Mouse (Mus musculus) megakaryocyte, embryonic 14.5 days (primary cell): Measurements from ENCODE around the gene Foxp2. TPM values are rescaled to one million over a fixed set of nuclear protein-coding genes. Genes with fewer than 3 reads are reported as not detected.

ENCODE experiments used
- H3K27me3 ChIP-seq: replicated peaks from 2 replicates; pipeline ENCODE3; 2012; ENCODE audit warnings: inconsistent platforms
- H3K36me3 ChIP-seq: replicated peaks from 2 replicates; pipeline ENCODE3; 2012; ENCODE audit warnings: low read length, inconsistent platforms, mixed read lengths
- H3K4me1 ChIP-seq: 2 replicates; pipeline ENCODE4 v1.6.1; 2012; ENCODE audit warnings: inconsistent platforms
- H3K4me3 ChIP-seq: replicated peaks from 2 replicates; pipeline ENCODE3; 2012; ENCODE audit warnings: moderate library complexity, mild to moderate bottlenecking, inconsistent platforms
- H3K9me3 ChIP-seq: 2 replicates; pipeline ENCODE4 v1.6.1; 2012; ENCODE audit warnings: inconsistent platforms
- FLI1 ChIP-seq: IDR thresholded peaks from 2 replicates; pipeline ENCODE4 v1.6.1; 2012; ENCODE audit warnings: low read length, inconsistent platforms, mixed read lengths
- GATA1 ChIP-seq: IDR thresholded peaks from 3 replicates; pipeline ENCODE4 v1.6.1; 2012; ENCODE audit warnings: mixed read lengths, low read length, inconsistent platforms, borderline replicate concordance
- polyA plus RNA-seq: library from polyadenylated mRNA; stranded (reverse); fragments of >175 nt; gene quantifications from 2 replicates; pipeline ENCODE4 v1.2.3, GENCODE M21; 2012; ENCODE audit warnings: low replicate concordance; ENCODE audit not compliant: insufficient read depth

The Foxp2 gene
- polyA plus RNA-seq, 1 experiment = not detected

DNA sequence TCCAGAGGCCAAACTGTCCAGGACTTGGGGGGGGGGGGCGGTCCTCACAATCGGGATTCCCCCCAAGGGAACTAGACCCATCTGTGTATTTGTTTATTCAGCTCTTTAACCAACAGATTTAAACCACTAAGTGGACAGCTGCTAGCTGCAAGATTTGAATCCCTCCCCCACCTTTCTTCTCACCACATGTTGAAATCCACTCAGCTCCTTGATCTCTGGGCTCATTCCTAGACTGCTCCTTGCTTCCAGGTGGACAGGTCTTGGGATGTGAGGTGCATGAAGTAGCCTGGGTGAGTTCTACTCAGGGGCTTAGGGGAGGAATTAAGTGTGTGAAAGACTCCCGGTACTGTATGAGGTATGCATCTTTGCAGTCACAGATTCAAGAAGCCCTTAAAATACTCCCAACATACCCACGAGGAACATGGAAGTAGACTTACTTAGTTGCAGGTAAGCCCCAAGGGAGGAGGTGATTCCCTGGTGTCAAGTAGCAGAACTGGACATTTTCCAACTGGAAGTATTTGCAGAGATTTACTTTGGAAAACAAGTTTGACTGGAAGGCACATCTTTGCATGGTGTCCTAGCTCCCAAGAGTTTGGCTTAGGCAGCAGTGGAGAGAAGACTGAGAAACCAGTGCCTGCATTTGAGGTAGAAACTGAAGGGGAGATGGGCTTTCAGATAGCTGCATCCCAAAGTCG, 2.3 kb downstream of the Foxp2 start:
- Histone ChIP-seq H3K4me1 (peaks cover 25% of the 10 kb centered on the region), H3K4me3 (no peak overlapping the region), H3K9me3 (peaks cover 4% of the 10 kb centered on the region), H3K27me3 (peaks cover 51% of the 10 kb centered on the region), H3K36me3 (no peaks in the 10 kb centered on the region)
- TF ChIP-seq GATA1 (no peak), FLI1 (no peak)

DNA sequence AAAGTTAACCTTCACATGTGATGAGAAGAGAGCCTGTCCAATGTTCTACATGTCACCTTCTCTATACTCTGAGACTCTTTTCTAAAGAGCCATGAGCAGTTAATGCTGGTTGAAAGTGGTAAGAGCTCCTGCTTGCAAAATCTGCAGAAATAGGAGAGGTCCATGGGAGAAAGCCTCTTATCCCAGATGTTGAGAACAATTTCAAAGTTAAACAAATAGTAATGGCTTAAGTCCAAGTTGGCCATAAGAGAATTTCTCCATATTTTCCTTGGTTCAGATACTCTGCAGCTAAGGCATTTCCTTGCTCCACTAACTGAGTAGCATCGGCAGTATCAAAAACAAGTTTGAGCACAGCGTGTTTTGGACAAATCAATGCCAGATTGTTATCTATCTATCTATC, 13.9 kb downstream of the Foxp2 start:
- Histone ChIP-seq H3K4me1 (no peaks in the 10 kb centered on the region), H3K27me3 (no peaks in the 10 kb centered on the region), H3K36me3 (no peaks in the 10 kb centered on the region), H3K4me3 (no peak overlapping the region), H3K9me3 (no peaks in the 10 kb centered on the region)
- no peak for TF ChIP-seq FLI1
- TF ChIP-seq GATA1 = no peak

DNA sequence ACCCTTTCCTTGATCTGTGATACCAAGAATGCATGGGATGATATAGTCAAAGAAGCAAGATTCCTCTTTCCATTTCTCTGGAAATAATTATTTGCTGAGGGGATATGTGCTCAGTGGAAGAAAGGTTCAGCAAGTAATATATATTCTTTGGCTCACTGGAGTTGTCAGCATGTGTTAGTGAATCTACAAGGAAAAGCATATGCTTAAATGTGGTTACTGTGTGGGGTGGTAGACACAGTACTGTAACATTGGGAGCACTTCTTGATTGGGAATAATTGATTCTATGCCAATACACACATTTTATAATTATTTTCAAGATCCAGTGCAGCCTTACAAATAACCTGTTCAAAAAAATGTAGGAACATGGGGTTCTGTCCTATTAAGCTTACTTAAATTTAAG, 21.6 kb downstream of the Foxp2 start:
- Histone ChIP-seq H3K36me3 (no peaks in the 10 kb centered on the region), H3K27me3 (no peaks in the 10 kb centered on the region), H3K4me3 (no peak overlapping the region), H3K4me1 (no peaks in the 10 kb centered on the region), H3K9me3 (no peaks in the 10 kb centered on the region)
- TF ChIP-seq FLI1 = no peak
- no peak for TF ChIP-seq GATA1

DNA sequence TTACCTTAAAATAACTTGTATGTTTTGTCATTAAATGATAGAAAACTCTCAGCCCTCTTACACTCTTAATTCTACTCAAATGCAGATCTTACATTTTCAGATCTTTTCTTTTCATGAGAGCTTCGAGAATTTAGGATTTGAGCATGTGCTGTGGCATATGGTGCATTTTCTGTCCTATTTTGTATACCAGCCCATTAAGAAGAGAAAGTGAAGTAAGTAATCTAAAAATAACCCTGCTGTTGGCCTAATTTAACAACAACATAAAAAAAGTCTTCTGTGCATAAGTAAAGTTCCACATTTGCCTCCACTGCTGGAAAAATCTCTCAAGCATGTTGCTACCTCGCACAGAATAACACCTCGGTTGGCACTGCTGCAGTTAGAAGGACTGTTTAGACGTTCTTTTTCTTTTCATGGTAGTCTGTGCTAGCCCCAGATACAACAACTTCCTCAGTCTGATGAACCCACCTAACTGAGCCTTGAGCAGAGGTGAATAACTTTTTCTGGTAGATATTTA, 23.9 kb downstream of the Foxp2 start:
- TF ChIP-seq GATA1 (no peak), FLI1 (no peak)
- H3K36me3 ChIP-seq = no peaks in the 10 kb centered on the region
- H3K9me3 ChIP-seq = 0 out of 2 replicates have a peak, but pooled peaks cover 4% of the 10 kb centered on the region

DNA sequence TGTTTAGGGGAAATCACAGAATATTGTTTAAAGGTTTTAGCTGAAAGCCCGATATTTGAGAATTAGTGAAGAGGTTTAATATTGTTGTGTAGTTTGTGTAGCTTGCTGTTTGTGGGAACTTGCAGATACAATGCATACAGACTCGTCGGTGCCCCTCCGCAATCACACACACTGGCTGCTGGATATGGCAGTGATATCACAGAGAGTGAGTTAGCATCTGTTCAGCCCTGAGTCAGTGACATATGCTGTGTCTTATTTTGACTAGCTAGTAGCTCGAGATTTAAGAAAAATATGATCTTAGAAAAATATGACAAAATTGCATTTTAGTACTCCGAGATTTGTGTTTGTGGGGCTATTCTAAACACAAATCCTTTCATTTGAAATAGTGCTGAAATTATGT, 49.9 kb downstream of the Foxp2 start:
- no peaks in the 10 kb centered on the region for H3K27me3 ChIP-seq
- H3K4me1 ChIP-seq = no peaks in the 10 kb centered on the region
- H3K36me3 ChIP-seq = no peaks in the 10 kb centered on the region
- H3K4me3 ChIP-seq = no peak overlapping the region
- TF ChIP-seq GATA1 (no peak), FLI1 (no peak)
- H3K9me3 ChIP-seq = peaks cover 3% of the 10 kb centered on the region; the same call in 1 of the 2 replicates

More for the DNA sequence above, 23.9 kb downstream of the Foxp2 start:
- no peaks in the 10 kb centered on the region for H3K4me1 ChIP-seq
- H3K27me3 ChIP-seq = no peaks in the 10 kb centered on the region
- H3K4me3 ChIP-seq = no peak overlapping the region

DNA sequence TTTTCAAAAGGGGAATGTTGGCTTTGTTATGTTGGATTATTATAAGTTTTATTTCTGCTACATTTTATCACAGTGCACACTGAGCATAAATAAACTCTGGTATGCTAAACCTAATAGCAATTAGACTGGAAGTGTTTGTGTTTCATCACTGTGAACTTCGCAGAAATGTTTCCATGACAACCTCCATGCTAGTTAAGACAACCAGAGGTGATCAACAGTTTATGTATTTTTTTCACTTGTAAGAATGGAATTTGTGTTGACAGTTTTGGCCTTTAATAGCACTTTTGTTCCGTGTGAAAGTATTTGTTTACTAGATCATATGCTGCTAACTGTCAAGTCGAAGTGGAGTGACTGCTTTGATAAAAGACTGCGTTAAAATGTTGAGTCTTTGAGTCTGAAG, 51.6 kb downstream of the Foxp2 start:
- Histone ChIP-seq H3K27me3 (no peaks in the 10 kb centered on the region), H3K4me1 (no peaks in the 10 kb centered on the region), H3K9me3 (peaks cover 3% of the 10 kb centered on the region; the same call in 1 of the 2 replicates), H3K36me3 (no peaks in the 10 kb centered on the region), H3K4me3 (no peak overlapping the region)
- TF ChIP-seq GATA1 = no peak
- no peak for TF ChIP-seq FLI1

DNA sequence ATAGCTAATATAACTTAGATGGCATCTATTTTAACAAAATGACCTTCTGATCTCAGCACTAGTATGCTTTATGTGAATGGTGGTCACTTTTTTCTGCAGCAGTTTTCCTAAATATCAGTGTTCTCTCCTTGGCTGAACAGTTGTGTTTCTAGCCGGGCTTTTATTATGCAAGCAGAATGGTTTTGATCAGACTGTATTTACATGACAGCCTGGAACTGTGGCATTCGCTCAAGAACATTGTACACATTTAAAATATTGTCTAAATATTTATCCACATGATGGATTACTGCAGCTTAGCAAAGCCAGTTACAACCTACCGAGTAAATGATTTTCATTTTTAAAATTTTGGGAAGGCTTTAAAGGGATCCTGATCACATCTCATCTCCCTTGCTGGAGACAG, 75.9 kb downstream of the Foxp2 start:
- Histone ChIP-seq H3K27me3 (no peaks in the 10 kb centered on the region), H3K4me1 (no peaks in the 10 kb centered on the region), H3K36me3 (no peaks in the 10 kb centered on the region), H3K4me3 (no peak overlapping the region), H3K9me3 (peaks cover 3% of the 10 kb centered on the region)
- TF ChIP-seq FLI1 (no peak), GATA1 (no peak)

DNA sequence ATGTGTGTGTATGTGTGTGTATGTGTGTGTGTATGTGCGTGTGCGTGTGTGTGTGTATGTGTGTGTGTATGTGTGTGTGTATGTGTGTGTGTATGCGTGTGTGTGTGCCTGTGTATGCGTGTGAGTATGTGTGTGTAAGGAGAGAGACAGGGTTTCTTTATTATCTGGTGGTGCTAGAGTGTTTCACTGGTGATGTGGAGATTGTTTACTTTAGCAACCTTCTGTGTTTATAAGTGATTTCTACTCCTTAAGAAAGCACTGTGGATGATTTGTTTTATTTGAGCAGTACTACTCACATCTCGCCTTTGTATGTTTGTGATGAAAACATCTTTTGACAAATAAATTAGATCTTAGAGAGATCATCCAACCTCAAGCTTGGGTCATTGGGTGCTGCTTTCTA, 77.1 kb downstream of the Foxp2 start:
- Histone ChIP-seq H3K4me1 (no peaks in the 10 kb centered on the region), H3K4me3 (no peak overlapping the region), H3K9me3 (peaks cover 3% of the 10 kb centered on the region), H3K27me3 (no peaks in the 10 kb centered on the region), H3K36me3 (no peaks in the 10 kb centered on the region)
- no peak for TF ChIP-seq GATA1
- TF ChIP-seq FLI1 = no peak

DNA sequence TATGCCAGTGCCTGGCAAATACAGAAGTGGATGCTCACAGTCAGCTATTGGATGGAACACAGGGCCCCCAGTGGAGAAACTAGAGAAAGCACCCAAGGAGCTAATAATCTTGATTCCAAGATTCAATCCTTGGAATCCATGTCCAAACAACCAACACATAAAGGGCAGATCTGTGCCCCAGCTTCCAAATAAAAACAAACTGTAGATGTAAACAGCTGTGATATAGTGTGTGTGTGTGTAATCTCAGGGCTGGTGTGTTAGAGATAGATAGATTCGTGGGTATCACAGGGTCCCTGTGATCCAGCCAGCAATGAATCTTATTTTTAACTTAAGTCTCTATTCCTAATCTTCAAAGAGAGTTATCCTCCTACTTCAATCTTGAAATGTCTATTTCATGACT, 107.0 kb downstream of the Foxp2 start:
- Histone ChIP-seq H3K4me3 (no peak overlapping the region), H3K27me3 (no peaks in the 10 kb centered on the region), H3K9me3 (no peaks in the 10 kb centered on the region), H3K36me3 (no peaks in the 10 kb centered on the region), H3K4me1 (no peaks in the 10 kb centered on the region)
- TF ChIP-seq FLI1 (no peak), GATA1 (no peak)

DNA sequence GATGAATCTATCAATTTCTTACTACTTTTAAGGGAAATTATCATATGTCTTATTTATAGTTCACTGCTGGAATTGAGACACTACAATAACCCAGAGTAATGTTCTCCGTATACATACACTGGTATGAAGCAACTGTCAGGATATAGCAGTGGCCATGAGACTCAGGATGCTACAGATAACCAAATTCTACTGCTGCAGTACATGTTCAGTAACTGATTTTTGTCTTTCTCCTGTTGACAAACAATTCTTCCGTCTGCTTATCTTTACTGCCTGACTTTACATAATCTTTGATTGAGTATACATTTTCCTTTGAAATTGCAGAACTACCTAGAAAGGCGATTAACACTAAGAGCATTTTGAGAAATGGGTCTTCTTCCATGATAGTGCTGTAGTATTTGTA, 127.3 kb downstream of the Foxp2 start:
- H3K4me1 ChIP-seq = no peaks in the 10 kb centered on the region
- no peak overlapping the region for H3K4me3 ChIP-seq
- H3K27me3 ChIP-seq = no peaks in the 10 kb centered on the region
- H3K36me3 ChIP-seq = no peaks in the 10 kb centered on the region
- TF ChIP-seq FLI1 (no peak), GATA1 (no peak)
- H3K9me3 ChIP-seq = no peaks in the 10 kb centered on the region
